Mouse (Mus musculus) thymus, postnatal 36 days (tissue): ENCODE results near the gene Glis3.

ENCODE experiments used
- DNase-seq, 2 experiments: peaks; one replicate each; pipeline ENCODE4 v3.0.0; 2022; ENCODE audit warnings: mixed read lengths in 2 of 2

Glis3 gene

DNA sequence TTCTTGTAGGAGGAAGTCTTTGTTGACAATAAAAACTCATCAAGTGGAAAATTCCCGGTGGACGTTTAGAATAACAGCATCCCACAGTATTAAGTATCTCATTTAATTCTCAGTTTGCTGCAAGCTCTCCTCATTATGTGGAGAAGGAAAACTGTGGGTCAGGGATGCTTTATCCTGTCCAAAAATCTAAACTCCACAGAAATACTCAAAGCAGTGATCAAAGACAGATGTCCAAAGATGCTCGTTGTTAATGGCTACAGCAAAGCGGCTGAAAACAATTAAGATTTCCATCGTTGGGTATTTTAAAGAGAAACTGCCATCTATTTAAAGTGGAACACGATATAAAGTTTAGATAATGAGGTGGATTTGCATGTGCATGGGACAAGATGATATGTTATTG lies 454.2 kb downstream of the Glis3 start:
- no peak for DNase-seq

DNA sequence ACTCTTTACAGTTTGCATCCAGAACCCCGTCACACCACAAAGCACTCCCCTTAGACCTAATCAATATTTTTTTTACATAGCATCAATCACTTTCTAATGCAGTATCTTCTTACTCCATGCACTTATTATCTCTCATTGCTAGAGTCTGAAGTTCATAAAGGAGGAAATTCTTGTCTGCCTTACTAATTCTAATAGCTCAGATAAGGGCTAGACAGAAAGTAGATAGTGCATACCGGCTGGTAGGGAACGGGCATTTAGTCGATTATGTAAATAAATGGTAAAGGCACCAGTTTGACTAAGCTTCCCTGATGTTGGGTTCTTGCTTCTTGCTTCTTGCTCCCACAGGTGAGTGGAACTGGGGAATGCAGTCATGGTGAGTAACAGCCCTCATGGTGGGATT lies 468.2 kb downstream of the Glis3 start:
- DNase-seq: no peak
